Mouse (Mus musculus) heart, postnatal 14 days (tissue): ENCODE results near the gene Pgls. TPM values are rescaled to one million over a fixed set of nuclear protein-coding genes. Genes with fewer than 3 reads are reported as not detected.

Experiments used
- DNase-seq, 2 experiments: peaks; one replicate each; pipeline ENCODE4 v3.0.0; 2021 to 2022
- intact Hi-C: fragments of 180-260 bp; cut with DNase I; formaldehyde crosslinking; loops from one replicate; pipeline ENCODE4 v1.15.1; 2025
- microRNA-seq, 2 experiments: library from miRNA; unstranded; fragments of <30 nt; microRNA quantifications; one replicate each; pipeline ENCODE4 v1.2.0; 2021 to 2022
- total RNA-seq, 2 experiments: library from RNA; stranded (reverse); gene quantifications; 2 replicates each; pipeline ENCODE4 v1.2.3; 2021

The Pgls gene
- total RNA-seq, 2 experiments from 2014 or later, result 72.9 to 74.2 TPM

DNA sequence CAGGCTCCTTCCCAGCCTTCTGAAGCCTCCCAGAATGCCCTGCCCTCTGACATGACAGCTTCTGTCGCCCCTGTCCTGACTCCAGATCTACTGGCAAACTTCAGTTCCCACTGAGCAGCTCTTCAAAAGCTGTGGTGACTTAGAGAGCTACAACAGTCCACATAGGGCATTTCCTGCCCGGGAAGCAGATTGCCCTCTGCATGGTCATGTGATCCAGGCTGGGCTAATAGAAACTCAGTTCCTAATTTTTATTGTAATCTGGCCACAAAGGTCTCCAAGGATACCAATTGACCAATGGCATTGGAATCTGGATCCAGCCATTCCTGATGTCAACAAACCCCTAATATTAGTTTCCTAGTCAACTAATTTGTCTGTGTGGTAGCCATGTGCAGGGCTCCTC lies 39.9 kb downstream of the Pgls start:
- DNase-seq, result no peak
- intact Hi-C loops, result loop anchor here (2.0 kb wide), 1 partner anchor 71 kb away; no protein-coding TSS in a partner anchor

- DNase-seq, result peak; percentile 69 to 73
Measured at GRCm38 (mm10) chr8:71633164-71633563, 41.2 kb downstream of the Pgls start.

GRCm38 (mm10) chr8:71633981-71634667 lies 42.1 kb downstream of the Pgls start:
- peak; percentile 37 to 47 for DNase-seq
- intact Hi-C loops, result loop anchor here (2.0 kb wide), 1 partner anchor 73 kb away; no protein-coding TSS in a partner anchor

More at GRCm38 (mm10) chr8:71633164-71633563, 41.2 kb downstream of the Pgls start:
- intact Hi-C loops, result loop anchor here (2.0 kb wide), 1 partner anchor 72 kb away; no protein-coding TSS in a partner anchor

DNA sequence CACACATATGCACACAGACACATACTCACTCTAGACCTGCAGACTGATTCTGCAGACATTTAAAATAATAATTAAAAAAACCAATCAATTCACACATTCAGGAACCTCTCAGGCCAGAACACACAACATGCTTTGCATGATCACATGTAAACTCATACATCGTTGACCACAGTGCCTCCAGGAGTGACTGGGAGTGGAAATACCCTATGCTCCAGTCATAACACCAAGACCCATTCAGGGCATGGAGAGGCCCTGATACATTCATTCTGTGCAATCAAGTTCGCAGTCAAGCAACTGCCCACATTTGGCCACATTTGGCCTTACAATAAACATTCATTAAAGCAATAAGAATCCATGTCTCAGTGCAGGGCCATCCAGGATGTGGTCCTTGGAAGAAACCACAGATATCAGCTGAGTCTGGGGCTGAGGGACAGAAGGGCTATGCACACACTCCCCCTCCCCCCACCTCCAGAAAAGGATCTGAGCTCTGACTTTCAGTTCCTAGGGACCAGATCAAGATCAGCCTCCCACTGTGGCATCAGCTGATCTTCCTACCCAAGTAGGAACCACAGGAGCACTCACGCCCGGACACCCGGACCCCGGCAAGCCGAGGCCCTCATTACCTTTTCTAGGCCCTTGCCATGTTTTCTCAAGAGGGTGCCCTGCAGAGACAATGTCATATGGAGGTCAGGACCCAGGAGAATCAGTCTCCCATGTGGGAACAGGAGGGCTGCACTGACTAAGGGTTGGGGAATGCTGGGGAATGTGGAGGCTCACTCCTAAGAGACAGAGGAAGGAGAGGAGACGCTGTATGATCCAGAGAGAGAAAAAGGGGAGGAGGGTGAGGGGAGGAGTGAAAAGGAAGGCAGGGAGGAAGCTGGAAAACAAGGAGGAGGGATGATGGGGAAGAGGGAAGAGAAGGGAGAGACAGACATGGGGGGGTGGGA lies 45.4 kb downstream of the Pgls start:
- intact Hi-C loops, result no loop called here

DNA sequence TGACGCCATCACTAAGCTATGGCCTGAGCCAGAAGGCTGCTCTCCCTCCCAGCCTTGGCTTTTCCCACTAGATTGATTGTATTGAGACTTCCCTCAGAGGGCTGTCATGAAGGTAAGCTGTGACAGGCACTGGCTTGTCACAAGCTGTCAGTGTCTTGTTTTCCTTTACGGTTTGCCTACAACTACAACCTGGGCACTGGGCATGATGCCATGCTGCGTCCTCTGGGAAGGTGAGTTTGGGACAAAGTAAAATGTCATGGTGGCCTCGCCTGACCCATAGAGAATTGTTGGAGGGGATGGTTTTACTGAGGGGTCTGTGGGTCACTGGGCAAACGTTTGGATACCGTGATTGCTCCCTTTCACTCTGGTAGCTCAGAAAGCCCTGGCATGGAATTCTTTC lies 46.3 kb downstream of the Pgls start:
- intact Hi-C loops, result no loop called here
- DNase-seq, result no peak

More for the DNA sequence above, 45.4 kb downstream of the Pgls start:
- DNase-seq, result no peak

- no peak for DNase-seq
- intact Hi-C loops, result no loop called here
Measured at GRCm38 (mm10) chr8:71639318-71639717, 47.3 kb downstream of the Pgls start.

- intact Hi-C loops, result no loop called here
- DNase-seq, result no peak
Measured at GRCm38 (mm10) chr8:71645510-71645909, 53.5 kb downstream of the Pgls start.

Small RNA genes within 50 kb of the gene (microRNA-seq; reads per million reads assigned to microRNA genes)
- 0.81 to 33.6 reads per million in 2 experiments for gene Mir6769b

Other genes with a start within 250 kb of the Pgls start
- gene Use1, start 225.3 kb upstream of the Pgls start, total RNA-seq, result 100 to 1,000 TPM in 1 of 2 experiments, 10 to 100 TPM in 1; 96.5 to 108 TPM
- gene Ocel1, start 220.9 kb upstream of the Pgls start, total RNA-seq, result 10 to 100 TPM; 10.4 to 10.7 TPM
- gene Nr2f6, start 210.2 kb upstream of the Pgls start, total RNA-seq, result 10 to 100 TPM; 48.5 to 52.3 TPM
- 10 to 100 TPM; 40.5 to 45.1 TPM for gene Ushbp1, start 196.4 kb upstream of the Pgls start, total RNA-seq
- 10 to 100 TPM; 57.0 to 62.9 TPM for gene Babam1, start 195.3 kb upstream of the Pgls start, total RNA-seq
- gene Ankle1, start 186.2 kb upstream of the Pgls start, total RNA-seq, result 1 to 10 TPM in 1 of 2 experiments, under 1 TPM in 1; 0.96 to 2.0 TPM
- 10 to 100 TPM; 29.1 to 31.9 TPM for gene Abhd8, start 128.5 kb upstream of the Pgls start, total RNA-seq
- gene Mrpl34, start 127.2 kb upstream of the Pgls start, total RNA-seq, result 100 to 1,000 TPM; 111 to 124 TPM
- gene Dda1, start 123.0 kb upstream of the Pgls start, total RNA-seq, result 10 to 100 TPM; 33.5 to 36.4 TPM
- 10 to 100 TPM; 16.6 to 18.4 TPM for gene Ano8, start 106.2 kb upstream of the Pgls start, total RNA-seq
- 10 to 100 TPM; 16.4 to 18.7 TPM for gene Gtpbp3, start 104.1 kb upstream of the Pgls start, total RNA-seq
- 10 to 100 TPM; 19.3 to 26.2 TPM for gene Plvap, start 80.4 kb upstream of the Pgls start, total RNA-seq
- gene Ccdc194, start 66.5 kb upstream of the Pgls start, total RNA-seq, result under 1 TPM in 1 of 2 experiments, not detected in 1; 0.12 TPM
- 10 to 100 TPM; 12.3 to 16.5 TPM for gene Bst2, start 54.7 kb upstream of the Pgls start, total RNA-seq
- gene Mvb12a, start 49.3 kb upstream of the Pgls start, total RNA-seq, result 10 to 100 TPM; 28.8 to 29.7 TPM
- gene Tmem221, start 33.3 kb upstream of the Pgls start, total RNA-seq, result under 1 TPM; 0.17 to 0.22 TPM
- gene Nxnl1, start 25.6 kb upstream of the Pgls start, total RNA-seq, result under 1 TPM; 0.10 to 0.17 TPM
- 100 to 1,000 TPM; 127 to 151 TPM for gene Slc27a1, start 23.3 kb upstream of the Pgls start, total RNA-seq
- 1 to 10 TPM; 1.6 to 2.7 TPM for gene Fam129c, start 5.5 kb downstream of the Pgls start, total RNA-seq
- 10 to 100 TPM; 44.1 TPM for gene Colgalt1, start 18.8 kb downstream of the Pgls start, total RNA-seq
- gene Unc13a, start 79.6 kb downstream of the Pgls start, total RNA-seq, result 1 to 10 TPM in 1 of 2 experiments, under 1 TPM in 1; 0.93 to 1.1 TPM
- 10 to 100 TPM; 11.7 to 13.3 TPM for gene Jak3, start 84.1 kb downstream of the Pgls start, total RNA-seq
- 1 to 10 TPM; 5.0 to 7.0 TPM for gene Insl3, start 97.0 kb downstream of the Pgls start, total RNA-seq
- 10 to 100 TPM in 1 of 2 experiments, 1 to 10 TPM in 1; 9.4 to 11.4 TPM for gene B3gnt3, start 109.6 kb downstream of the Pgls start, total RNA-seq
- 1 to 10 TPM; 1.4 to 5.7 TPM for gene Fcho1, start 133.5 kb downstream of the Pgls start, total RNA-seq